Mouse (Mus musculus): ENCODE measurements at regions not wholly inside any gene's neighbourhood (a gene's known extent, or its start where the extent isn't known, plus 50 kb on each side); places are given as distances from the start of the nearest gene placed in this dataset.

DNA sequence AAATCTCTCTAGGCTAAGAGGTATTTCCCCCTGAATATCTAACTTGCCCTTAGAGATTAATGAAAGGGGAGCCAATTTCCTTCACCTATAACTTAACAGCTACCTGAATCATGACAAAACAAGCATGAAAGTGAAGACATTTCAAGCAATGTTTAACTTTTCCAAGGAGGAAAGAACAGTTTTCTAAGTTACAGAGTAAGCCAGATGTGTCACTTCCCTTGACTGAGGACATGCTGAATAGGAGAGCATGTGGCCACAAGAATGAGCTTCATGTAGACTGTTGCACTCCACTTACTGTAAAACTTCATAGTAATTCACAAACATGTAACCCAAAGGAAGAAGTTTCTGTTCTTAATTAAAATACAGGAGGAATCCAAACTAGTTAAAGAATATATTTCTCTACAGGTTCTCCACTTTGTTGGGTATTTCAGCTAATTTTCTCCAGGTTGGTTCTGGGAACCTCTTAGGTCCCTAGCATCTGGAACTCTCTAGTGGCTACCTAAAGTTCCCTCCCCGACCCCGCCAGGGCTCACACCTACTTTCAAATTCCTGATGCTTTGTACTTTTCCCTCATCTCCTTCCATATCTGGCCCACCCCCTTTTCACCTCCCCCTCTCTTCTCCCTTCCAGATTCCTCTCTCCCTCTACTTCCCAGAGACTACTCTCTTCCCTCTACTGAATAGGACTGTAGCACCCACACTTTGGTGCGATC, 142.0 kb upstream of the Tyrp1 start:
- DNase-seq, result no peak
- intact Hi-C loops (cut with DNase I), result no loop called here

DNA sequence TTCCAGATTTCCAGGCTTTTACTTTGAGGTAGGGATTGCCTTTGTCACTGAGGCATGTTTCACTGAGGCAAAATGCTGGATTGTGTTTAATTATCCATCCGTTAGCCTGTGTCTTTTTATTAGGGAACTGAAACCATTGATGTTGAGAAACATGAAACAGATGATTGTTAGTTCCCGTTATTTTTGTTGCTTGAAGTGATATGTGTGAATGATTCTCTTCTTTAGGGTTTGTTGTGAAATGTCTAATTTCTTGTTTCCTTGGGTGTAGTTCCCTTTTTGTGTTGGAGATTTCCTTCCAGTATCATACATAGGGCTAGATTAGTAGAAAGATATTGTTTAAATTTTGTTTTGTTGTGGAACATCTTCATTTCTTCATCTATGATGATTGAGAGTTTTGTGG, 121.2 kb upstream of the Tyrp1 start:
- no peak for DNase-seq
- intact Hi-C loops (cut with DNase I), result no loop called here

DNA sequence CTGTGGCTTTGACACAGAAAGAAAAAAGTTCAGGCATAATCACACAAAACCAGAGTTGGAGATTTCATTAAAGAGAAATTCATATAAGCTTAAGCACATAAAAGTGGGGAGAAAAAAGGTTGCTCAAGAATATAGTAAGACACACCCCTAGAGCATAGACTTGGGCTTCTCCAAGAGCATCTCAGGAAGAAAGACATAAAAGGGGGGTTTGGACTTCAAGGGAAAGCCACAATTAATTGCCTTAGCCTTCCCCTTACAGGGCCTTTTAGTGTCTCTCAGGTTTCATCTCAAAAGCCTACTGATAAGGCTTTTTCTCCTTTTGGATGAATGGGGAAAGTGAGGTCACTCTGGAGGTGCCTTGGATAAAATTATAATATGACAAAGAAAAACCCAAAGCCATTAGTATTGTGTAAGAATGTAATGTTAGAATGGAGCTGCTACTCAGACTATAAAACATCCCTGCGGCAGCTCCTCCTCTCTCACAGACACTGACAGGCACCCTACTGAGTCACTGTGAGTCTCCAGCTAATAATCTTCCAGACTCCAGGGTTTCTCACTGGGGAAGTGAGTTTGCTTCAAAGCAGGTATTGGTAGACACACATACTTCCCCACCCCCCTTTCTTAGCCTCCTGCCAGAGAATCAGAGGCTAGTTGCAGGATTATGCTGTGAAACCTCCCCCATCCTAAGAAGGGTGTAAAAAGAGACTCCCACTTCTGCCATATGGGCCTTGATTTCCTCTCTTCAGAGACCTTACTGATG, 88.8 kb upstream of the Tyrp1 start:
- no peak for DNase-seq
- intact Hi-C loops (cut with DNase I), result no loop called here

DNA sequence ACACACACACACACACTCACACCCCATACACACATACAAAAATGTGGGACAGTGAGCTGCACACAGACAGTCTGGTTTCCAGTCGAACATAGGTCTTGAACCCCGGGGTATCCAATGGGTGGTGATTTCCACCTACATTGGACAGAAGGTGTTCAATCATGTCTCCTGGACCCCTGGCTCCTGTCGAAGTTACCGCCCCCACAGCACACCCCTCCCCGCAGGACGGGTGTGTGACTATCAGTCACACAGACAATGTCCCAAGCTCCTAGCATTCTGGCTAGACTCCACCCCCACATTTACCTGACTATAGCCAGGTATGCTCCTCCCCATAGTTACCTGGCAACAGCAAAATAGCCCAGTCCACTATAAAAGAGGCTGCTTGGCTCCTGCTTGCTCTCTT, 81.7 kb upstream of the Tyrp1 start:
- intact Hi-C loops (cut with DNase I), result no loop called here
- DNase-seq, result no peak

DNA sequence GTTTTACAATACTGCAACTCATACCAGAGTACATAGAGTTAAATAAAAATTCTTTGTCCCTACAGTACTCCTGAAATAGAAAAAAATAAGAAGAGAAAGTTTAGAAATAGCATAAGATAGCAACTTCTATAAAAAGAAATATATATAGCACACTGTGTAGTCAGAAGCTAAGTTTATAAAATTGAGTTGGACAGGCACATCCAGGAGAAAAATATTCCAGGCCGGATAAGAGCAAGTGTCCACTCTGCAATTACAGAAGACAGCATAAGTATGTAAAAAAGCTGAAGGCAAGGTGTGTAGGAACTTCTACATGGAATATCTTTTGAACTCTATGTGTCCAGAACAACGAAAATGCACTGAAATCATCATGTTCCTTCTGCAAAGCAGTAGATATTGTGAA, 77.8 kb upstream of the Tyrp1 start:
- DNase-seq, result no peak
- intact Hi-C loops (cut with DNase I), result no loop called here

DNA sequence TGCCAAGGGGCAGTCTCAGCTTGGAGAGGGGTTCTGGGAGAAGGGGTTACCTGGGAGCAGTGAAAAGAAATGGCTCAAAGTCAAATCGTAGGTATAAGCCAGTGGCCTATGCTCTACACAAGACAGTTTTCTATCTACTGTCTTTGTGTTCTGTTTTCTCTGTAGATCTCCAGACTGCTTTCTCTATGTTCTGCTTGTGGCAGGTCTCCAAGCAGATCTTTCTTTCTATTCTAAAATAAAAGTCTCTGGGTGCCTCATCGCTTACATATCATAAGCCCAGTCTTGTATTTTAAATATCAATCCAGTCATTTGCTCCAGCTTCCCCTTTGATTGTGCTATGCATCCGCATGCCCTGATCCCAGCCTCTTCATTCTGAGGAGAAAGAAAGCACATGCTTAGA, 69.9 kb upstream of the Tyrp1 start:
- intact Hi-C loops (cut with DNase I), result no loop called here
- DNase-seq, result no peak

DNA sequence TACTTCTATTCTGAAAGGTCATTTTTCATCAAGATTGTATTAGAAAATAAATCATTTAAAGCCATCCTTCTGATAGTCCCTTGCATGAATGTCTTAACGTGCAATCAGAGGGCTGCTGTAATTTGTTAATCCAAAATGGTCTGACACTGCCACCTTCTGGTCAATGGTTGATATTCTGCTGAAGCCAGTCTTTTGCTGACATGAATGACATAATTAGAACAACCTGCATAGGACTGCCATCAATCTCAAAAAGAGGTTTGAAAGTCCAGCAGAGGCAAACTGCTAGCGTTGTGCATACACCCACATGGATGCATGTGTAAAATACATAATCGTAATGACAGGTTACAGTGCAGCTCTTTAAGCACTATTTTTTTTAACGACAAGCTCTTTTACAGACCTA, 68.1 kb upstream of the Tyrp1 start:
- DNase-seq, result peak in 1 of 2 experiments; percentile 11
- intact Hi-C loops (cut with DNase I), result no loop called here

DNA sequence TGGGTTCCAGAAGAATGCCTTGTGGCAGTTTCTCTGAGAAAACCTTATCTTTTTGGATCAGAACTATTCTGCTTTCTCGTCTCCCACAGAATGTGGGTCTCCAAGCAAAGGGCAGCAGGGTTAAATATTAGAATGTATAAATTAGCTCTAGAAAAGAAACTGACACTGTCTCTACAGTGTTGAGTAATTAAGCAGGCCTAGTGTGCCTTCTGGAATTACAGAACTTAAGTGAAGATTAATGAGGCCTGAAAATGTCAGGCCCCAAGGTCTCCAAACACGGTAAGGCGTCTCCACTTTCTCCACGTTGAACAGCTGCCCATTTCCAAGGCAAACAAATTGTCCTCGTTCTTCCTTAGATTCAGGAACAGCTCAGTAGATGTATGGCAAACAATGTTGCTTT, 66.5 kb upstream of the Tyrp1 start:
- intact Hi-C loops (cut with DNase I), result no loop called here
- no peak for DNase-seq

All from gastrocnemius, postnatal 36 days (tissue).